Mouse (Mus musculus) macrophage (primary cell): ENCODE measurements around the gene St7. TPM values are rescaled to one million over a fixed set of nuclear protein-coding genes. Genes with fewer than 3 reads are reported as not detected.

Experiments used
- H3K27ac ChIP-seq: fragments of 350-480 bp; formaldehyde crosslinking; 2 replicates; pipeline ENCODE4 v1.9.0; 2021
- H3K36me3 ChIP-seq: fragments of 350-480 bp; formaldehyde crosslinking; 2 replicates; pipeline ENCODE4 v1.9.0; 2021; ENCODE audit errors: inconsistent target
- H3K4me3 ChIP-seq: fragments of 350-480 bp; formaldehyde crosslinking; 2 replicates; pipeline ENCODE4 v1.9.0; 2021; ENCODE audit errors: inconsistent target
- H3K79me2 ChIP-seq: fragments of 350-480 bp; formaldehyde crosslinking; 2 replicates; pipeline ENCODE4 v1.9.0; 2021; ENCODE audit errors: inconsistent target
- WGBS: methylation state at CpG from one replicate; pipeline ENCODE4 v1.1.7; 2026; ENCODE audit warnings: inconsistent platforms; ENCODE audit not compliant: missing documents; 5-methylcytosine and 5-hydroxymethylcytosine counted together
- polyA plus RNA-seq: library from polyadenylated mRNA; stranded (reverse); fragments of 250-400 nt; gene quantifications from 3 replicates; pipeline ENCODE4 v1.2.4, GENCODE M21; 2018; ENCODE audit warnings: inconsistent platforms

The St7 gene
- polyA plus RNA-seq, 1 experiment from 2014 or later, result 8.0 TPM

GRCm38 (mm10) chr6:17731694-17732093, 39.0 kb downstream of the St7 start:
- H3K79me2 ChIP-seq, result no peaks in the 10 kb centered on the region
- 83% methylated on average over 5 of the region's 5 CpGs for WGBS
- H3K27ac ChIP-seq, result no peak overlapping the region
- no peaks in the 10 kb centered on the region for H3K36me3 ChIP-seq
- H3K4me3 ChIP-seq, result no peak overlapping the region

DNA sequence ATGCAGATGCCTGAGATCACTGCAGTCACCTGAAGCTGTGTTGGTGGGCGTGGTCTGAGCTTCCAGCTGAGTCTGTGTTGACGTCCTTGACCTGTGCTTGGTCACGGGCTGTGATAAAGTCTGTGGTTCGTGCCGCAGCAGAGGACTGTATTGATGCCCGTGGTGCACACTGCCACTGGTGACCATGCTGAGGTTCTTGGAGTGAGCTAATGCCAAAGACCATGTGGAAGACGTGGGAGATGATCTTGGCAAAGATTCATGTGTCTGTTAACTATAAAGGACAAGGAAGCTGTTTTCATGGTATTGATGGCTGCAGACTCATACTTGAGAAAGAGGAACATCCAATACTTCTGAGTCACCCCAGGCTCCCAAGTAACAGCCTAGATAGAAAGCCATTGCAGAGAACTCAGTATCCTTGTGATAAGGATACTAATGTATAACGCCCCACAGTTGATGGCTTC, 41.2 kb downstream of the St7 start:
- Histone ChIP-seq H3K36me3 (no peaks in the 10 kb centered on the region), H3K4me3 (no peak overlapping the region), H3K27ac (no peak overlapping the region), H3K79me2 (no peaks in the 10 kb centered on the region)
- WGBS, result 58% methylated on average over 8 of the region's 8 CpGs

- no peaks in the 10 kb centered on the region for H3K79me2 ChIP-seq
- H3K36me3 ChIP-seq, result no peaks in the 10 kb centered on the region
- 83% methylated on average over 8 of the region's 8 CpGs for WGBS
- H3K27ac ChIP-seq, result no peak overlapping the region
- H3K4me3 ChIP-seq, result no peak overlapping the region
Observed at GRCm38 (mm10) chr6:17737262-17737948, 44.7 kb downstream of the St7 start.

GRCm38 (mm10) chr6:17740128-17740527, 47.4 kb downstream of the St7 start:
- H3K4me3 ChIP-seq, result no peak overlapping the region
- no peak overlapping the region for H3K27ac ChIP-seq
- WGBS, result 100% methylated on average over 1 of the region's 1 CpGs

GRCm38 (mm10) chr6:17741639-17742038, 48.9 kb downstream of the St7 start:
- Histone ChIP-seq H3K4me3 (no peak overlapping the region), H3K27ac (no peak overlapping the region), H3K36me3 (no peaks in the 10 kb centered on the region), H3K79me2 (no peaks in the 10 kb centered on the region)
- 93% methylated on average over 6 of the region's 6 CpGs for WGBS

More at GRCm38 (mm10) chr6:17740128-17740527, 47.4 kb downstream of the St7 start:
- Histone ChIP-seq H3K36me3 (no peaks in the 10 kb centered on the region), H3K79me2 (no peaks in the 10 kb centered on the region)

DNA sequence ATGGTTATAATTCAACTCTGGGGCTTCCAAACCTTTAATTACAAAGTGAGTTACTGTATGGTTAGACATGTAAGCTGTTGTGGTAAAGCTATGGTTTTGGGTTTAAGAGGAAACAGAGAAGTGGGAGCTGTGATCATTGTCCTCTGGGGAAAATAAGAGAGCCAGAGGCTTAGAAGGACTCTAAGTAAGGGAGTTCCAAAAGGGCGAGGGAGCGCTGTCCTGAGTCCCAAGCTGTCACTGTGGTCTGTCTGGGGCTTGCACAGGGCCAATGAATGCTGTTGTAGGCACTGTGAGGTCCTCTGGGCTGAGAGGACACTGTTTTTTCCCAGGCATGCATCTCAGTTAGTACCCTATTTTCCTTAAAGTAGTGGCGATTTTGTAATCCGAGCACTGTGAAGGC, 49.5 kb downstream of the St7 start:
- no peak overlapping the region for H3K4me3 ChIP-seq
- no peak overlapping the region for H3K27ac ChIP-seq
- H3K79me2 ChIP-seq, result no peaks in the 10 kb centered on the region
- WGBS, result 85% methylated on average over 4 of the region's 4 CpGs
- H3K36me3 ChIP-seq, result no peaks in the 10 kb centered on the region

GRCm38 (mm10) chr6:17743325-17743724, 50.6 kb downstream of the St7 start:
- 42% methylated on average over 4 of the region's 4 CpGs for WGBS

DNA sequence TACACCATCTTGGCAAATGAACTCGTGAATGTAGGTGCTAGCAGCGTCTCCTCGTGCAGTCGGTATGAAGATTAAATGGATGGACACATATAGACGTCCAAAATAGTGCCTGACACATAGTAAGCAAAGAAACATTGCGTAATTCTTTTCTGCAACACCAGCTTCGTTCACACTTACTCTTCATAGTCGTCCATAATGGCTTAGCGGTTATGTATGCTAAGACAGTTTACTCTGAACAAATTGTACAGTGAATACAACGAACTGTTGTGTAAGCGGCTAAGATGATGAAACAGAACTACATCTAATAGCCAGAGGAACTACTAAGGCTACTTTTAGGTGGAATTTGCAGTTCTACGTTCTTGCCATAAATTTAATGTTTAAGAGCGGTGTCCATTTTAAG, 55.0 kb downstream of the St7 start:
- WGBS, result 42% methylated on average over 13 of the region's 13 CpGs

More at GRCm38 (mm10) chr6:17743325-17743724, 50.6 kb downstream of the St7 start:
- Histone ChIP-seq H3K36me3 (no peaks in the 10 kb centered on the region), H3K27ac (no peak overlapping the region), H3K4me3 (no peak overlapping the region), H3K79me2 (no peaks in the 10 kb centered on the region)

GRCm38 (mm10) chr6:17748866-17749582, 56.3 kb downstream of the St7 start:
- H3K36me3 ChIP-seq, result no peaks in the 10 kb centered on the region
- peak overlapping the region; percentile 26 for H3K4me3 ChIP-seq
- peak overlapping the region; percentile 12; the same call in 1 of the 2 replicates for H3K27ac ChIP-seq
- 2% methylated on average over 18 of the region's 18 CpGs for WGBS
- H3K79me2 ChIP-seq, result no peaks in the 10 kb centered on the region

More for the DNA sequence above, 55.0 kb downstream of the St7 start:
- H3K36me3 ChIP-seq, result no peaks in the 10 kb centered on the region
- H3K4me3 ChIP-seq, result no peak overlapping the region
- H3K27ac ChIP-seq, result no peak overlapping the region
- H3K79me2 ChIP-seq, result no peaks in the 10 kb centered on the region

- 0 out of 2 replicates have a peak overlapping the region, but pooled peaks have one; percentile 12 for H3K27ac ChIP-seq
- H3K36me3 ChIP-seq, result no peaks in the 10 kb centered on the region
- peak overlapping the region; percentile 26; the same call in 1 of the 2 replicates for H3K4me3 ChIP-seq
- H3K79me2 ChIP-seq, result no peaks in the 10 kb centered on the region
- 54% methylated on average over 3 of the region's 3 CpGs for WGBS
Observed at GRCm38 (mm10) chr6:17749596-17749995, 56.9 kb downstream of the St7 start.

DNA sequence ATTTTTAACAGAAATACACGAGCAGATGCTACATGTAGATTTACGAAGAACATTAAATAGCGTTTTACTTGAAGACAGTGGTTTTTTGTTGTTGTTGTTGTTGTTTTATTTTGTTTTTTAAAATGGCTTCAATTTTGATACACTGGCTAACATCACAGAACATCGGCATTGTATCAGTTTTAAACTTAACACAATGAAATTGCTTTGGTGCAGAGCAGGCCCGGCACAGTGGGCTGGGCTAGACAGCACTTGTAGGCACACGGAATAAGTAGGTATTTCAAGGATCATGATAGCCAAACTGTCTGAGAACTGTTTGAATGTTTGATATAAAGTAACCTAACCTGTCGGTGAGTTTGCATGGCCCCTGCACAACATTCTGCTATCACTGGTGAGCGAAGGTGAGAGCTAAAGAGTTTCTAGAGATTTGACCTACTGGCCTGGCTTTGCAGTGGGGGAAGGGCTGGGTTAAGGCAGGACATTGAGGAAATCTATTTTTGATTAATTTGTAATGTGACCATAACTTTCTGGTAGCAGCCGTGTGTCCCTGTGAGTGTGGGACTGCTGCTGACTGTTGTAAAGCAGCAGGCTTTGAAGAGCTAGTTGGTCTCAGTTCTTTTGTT, 57.4 kb downstream of the St7 start:
- Histone ChIP-seq H3K4me3 (no peak overlapping the region), H3K36me3 (no peaks in the 10 kb centered on the region), H3K79me2 (no peaks in the 10 kb centered on the region), H3K27ac (no peak overlapping the region)
- 78% methylated on average over 8 of the region's 9 CpGs for WGBS

DNA sequence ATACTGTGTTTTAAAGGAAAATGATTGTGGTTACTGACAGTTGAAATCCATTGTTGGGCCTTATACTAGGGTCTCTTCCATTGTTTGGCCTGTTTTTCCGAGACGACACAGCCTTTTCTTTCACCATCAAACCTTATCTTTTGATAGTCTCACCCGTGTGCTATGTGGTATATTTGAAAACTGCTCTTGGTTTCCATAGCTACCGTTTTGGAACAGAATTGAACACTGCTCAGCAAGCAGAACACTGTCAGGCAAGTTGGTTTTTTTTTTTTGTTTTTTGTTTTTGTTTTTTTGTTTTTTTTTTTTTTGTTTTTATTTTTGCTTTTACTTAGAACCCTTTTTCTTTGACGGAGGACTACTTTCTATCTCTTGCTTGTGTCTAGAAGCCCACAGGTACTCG, 58.2 kb downstream of the St7 start:
- H3K79me2 ChIP-seq, result no peaks in the 10 kb centered on the region
- H3K36me3 ChIP-seq, result no peaks in the 10 kb centered on the region
- no peak overlapping the region for H3K27ac ChIP-seq
- 98% methylated on average over 6 of the region's 6 CpGs for WGBS
- no peak overlapping the region for H3K4me3 ChIP-seq

GRCm38 (mm10) chr6:17755902-17756301, 63.2 kb downstream of the St7 start:
- Histone ChIP-seq H3K79me2 (no peaks in the 10 kb centered on the region), H3K27ac (no peak overlapping the region), H3K36me3 (no peaks in the 10 kb centered on the region), H3K4me3 (no peak overlapping the region)
- WGBS, result 96% methylated on average over 6 of the region's 6 CpGs

DNA sequence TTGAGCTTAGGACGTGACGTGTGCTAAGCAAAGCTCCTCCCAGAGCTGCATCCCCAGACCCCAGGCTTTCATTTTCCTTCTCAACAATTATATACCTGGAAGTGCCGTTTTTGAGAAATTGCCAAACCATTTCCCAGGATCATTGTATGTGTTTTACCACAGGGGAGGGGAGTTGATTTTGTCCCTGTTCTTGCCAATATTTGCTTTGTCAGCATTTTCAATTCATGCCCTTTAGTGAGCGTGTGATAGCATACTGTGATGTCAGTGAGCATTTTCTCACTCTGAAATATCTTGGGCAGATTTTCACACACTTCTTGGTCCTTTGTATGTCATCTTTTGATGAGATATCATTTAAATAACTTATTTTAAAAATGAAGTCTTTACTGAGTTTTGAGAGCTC, 65.8 kb downstream of the St7 start:
- H3K27ac ChIP-seq, result no peak overlapping the region
- H3K4me3 ChIP-seq, result no peak overlapping the region
- H3K79me2 ChIP-seq, result no peaks in the 10 kb centered on the region
- H3K36me3 ChIP-seq, result no peaks in the 10 kb centered on the region
- 94% methylated on average over 4 of the region's 4 CpGs for WGBS
